Mouse (Mus musculus) kidney, postnatal 4 days (tissue): Measurements from ENCODE around the gene Grap2.

Experiments used
- DNase-seq, 2 experiments: peaks; one replicate each; pipeline ENCODE4 v3.0.0; 2021; ENCODE audit warnings: mixed read lengths in 2 of 2

Gene Grap2

GRCm38 (mm10) chr15:80602487-80602886 is 30.1 kb downstream of the Grap2 start:
- DNase-seq, result no peak

GRCm38 (mm10) chr15:80604026-80604425 is 31.6 kb downstream of the Grap2 start:
- no peak for DNase-seq

GRCm38 (mm10) chr15:80607970-80608369 is 35.6 kb downstream of the Grap2 start:
- DNase-seq, result no peak

GRCm38 (mm10) chr15:80610335-80610734 is 37.9 kb downstream of the Grap2 start:
- no peak for DNase-seq

DNA sequence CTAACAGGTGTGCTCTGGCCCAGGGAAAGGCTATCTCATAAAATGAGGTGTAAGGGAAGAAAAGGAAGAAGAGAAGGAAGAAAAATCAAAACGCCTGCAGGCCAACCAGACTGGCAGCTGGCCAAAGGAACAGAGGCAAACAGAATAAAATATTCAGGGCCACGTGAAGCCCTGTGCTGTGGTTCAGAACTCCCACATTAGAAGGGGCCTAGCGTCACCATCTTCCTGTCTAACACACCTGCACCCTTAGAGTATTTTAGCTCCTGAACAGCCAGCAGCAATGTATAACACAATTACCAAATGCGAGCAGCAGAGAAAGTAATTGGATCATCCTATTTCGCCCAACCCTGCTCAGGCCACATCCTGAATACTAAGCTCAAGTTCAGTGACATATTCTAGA is 39.1 kb downstream of the Grap2 start:
- DNase-seq, result no peak

GRCm38 (mm10) chr15:80613904-80614303 is 41.5 kb downstream of the Grap2 start:
- DNase-seq, result no peak

GRCm38 (mm10) chr15:80614500-80615289 is 42.3 kb downstream of the Grap2 start:
- no peak for DNase-seq

GRCm38 (mm10) chr15:80615290-80615570 is 42.8 kb downstream of the Grap2 start:
- no peak for DNase-seq

DNA sequence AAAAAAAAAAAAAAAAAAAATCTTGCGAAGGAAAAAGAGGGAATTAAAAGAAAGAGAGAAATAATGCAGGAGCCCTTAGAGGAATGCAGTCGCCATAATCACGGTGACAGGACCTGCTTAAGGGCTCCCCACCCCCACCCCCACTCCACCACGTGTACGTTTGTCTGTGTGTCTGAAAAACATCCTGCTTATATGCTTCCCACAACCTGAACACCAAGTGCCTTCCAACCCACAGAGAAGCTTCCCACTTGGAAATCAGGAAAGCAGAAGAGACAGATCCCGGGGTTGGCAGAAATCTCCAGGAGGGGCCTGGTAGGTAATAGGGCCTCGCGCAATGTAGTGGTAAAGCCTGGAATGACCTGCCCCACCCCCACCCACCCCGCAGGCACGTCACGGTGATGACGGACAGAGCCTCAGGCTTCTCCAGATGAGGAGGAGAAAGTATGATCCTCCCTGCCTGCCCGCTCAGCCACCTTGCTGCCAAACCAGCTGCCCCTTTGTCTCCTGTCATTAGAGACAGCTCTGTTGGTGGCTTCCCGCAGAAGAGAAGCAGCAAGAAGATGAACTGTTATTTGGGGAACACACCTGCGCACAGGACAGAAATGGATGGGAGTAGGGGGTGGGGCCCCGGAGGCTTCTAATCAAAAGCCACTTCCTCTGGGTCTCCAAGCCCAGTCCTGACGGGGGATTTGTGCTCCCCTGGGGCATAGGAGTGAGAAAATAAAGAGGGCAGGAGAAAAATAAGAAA is 43.4 kb downstream of the Grap2 start:
- no peak for DNase-seq

DNA sequence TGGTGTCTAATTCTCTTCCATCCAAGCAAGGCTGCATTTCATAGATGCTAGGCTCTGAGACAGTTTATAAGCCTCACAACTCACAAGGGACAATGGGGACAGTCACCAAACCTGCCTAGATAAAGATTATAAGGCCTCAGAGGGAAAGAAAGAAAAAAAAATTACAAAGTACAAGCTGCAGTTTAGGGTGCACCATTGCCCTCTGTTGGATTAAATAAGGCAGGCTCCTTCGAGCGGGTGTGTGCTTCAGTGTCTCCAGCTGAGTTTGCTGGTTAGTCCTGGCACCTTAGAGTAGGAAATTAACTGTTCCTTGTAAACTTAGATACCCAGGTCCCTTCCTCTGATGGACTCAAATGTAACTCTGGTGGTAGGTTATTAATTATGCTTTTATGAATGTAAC is 45.4 kb downstream of the Grap2 start:
- no peak for DNase-seq

DNA sequence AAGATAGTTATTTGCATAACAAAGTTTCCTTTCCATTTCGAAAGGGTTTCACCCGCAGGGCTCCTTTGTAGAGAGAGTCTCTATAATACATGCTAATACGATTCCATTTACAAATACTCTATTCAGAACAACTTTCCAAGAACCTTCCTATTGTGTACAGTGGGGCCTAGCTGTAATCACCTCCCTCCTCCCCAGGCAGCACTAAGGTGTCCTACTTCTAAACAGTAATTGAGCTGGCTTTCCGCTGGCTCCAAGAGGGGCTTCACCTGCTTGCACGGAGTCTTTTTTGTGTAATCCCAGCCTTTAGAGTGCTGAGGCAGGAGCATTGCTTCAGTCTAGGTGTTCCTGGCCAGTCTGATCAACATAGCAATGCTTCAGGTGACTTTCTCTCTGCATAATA is 46.8 kb downstream of the Grap2 start:
- DNase-seq, result no peak

- DNase-seq, result no peak
Measured at GRCm38 (mm10) chr15:80619786-80620185, 47.4 kb downstream of the Grap2 start.

GRCm38 (mm10) chr15:80620371-80620770 is 48.0 kb downstream of the Grap2 start:
- no peak for DNase-seq

DNA sequence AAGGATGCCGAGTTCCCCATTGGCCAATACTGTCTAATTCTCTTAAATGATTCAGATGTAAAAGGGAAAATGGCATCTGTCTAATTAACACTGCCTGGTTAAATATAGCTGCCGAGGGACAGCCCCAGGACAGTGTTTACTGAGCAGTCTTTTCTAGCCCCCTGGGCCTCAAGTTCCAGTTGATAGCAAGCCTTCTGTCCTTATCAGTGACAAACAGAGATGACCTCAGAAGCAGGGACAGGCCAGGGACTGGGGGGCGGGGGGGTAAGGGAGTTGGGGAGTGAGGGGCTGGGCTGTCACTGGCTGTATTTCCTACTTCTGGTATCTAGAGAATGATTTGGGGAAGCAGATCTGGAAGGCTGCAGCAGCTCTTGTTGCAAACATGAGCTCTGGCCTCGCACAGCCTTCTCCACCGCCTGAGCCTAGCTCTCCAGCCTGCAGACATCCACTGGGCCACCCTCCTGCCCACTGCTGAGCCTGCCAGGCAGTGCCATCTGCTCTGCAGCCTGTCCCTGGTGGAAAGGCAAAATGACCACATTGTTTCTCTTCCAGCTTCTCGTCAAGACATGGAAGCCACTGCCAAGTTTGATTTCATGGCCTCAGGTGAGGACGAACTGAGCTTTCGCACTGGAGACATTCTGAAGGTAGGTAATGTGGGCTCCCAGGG is 50.9 kb downstream of the Grap2 start:
- no peak for DNase-seq

DNA sequence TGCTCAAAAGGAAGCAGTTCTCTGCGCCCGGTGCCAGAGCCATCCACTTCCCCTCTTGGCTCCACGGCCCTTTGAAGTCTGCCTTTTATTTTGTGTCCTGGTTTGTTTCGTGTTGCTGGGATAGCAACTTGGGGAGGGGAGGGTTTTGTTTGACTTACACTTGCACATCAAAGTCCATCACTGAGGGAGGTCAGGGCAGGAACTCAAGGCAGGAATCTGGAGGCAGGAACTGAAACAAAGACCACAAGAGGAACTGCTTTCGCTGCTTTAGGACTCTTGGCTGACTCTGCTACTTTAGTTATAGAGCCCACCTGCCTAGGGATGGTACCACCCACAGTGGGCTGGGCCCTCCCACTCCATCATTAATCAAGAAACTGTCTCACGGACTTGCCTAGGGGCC is 54.1 kb downstream of the Grap2 start:
- no peak for DNase-seq

DNA sequence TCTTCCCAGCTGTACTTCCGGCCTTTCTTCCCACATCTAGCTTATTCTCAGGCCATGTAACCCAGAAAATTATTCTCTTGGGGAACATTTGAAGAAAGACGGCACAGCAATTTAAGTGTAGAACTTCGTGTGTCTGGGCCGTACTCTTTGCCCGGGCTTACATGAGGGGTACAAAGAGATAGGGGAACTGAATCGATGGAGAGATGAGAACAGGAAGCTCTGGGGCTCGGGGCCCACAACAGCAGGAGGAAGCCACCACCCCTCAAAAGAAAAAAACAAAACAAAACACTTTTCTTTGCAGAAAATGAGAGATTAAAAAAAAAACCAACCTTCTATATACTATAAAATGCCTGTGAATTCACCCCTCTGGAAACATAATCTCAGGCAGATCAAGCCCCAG is 57.8 kb downstream of the Grap2 start:
- DNase-seq, result no peak

DNA sequence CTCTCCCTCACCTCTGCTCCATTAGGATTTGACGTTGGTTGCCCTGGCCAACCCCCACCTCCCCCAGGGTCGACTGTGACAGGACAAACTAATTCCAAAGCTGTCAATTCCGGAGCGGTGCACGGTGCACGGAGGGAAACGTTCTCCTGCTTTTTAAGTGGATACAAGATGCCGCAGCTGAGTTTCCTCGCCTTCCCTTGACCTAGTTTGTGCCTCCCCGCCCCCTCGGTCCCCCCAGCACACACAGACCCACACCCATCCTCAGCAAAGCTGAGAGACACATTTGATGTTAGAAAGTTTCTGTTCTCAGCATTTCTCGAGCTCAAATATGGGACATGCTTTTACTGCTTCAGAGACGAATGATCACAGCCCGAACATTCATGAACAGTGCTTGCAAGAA is 58.3 kb downstream of the Grap2 start:
- no peak for DNase-seq

DNA sequence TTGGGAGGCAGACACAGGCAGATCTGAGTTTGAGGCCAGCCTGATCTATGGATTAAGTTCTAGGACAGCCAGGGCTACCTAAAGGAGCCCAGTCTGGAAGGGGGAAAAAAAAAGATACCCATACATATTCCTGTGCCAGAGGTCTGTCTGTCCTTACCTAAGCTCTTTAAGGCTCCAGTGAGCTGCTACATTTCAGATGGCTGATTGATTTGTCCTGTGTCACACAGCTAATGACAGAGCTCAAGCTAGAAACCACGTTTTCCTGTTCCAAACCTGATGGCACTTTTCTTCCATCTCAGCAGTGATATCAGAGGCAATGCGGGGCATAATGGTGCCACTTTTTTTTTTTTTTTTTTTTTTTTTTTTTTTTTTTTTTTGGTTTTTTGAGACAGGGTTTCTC is 58.9 kb downstream of the Grap2 start:
- DNase-seq, result no peak

- DNase-seq, result no peak
Measured at GRCm38 (mm10) chr15:80632280-80632893, 60.0 kb downstream of the Grap2 start.

GRCm38 (mm10) chr15:80634391-80635193 is 62.2 kb downstream of the Grap2 start:
- peak; percentile 32 to 53 for DNase-seq

GRCm38 (mm10) chr15:80636757-80637372 is 64.5 kb downstream of the Grap2 start:
- DNase-seq, result no peak

DNA sequence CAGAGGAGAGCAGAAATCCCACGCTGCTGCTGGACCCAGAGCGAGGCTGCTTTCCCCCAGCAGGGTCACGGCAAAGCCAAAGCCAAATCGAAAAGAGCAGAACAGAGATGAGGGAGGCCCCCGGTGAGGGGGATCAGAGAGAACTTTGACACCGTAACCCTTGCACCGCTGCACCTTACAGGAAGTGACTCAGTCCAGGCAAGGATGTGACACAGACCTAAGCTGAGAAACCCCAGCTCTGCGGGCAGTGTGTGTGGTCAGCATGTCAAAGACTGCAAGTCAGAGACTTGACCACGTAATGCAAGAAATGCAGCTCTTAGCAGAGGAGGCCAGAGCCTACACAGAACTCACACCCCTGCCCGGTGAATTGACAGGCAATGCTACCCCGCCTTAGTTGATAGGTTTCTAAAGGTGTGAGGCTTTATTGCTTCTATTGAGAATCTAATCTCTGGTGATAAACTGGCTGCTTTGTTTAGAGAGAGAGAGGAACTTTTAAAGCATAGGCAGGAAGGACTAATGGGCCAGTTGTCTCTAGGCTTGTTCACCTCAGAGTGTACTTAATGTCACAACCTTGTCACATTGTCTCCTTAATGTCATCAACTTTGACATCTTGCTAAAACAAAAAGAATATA is 66.8 kb downstream of the Grap2 start:
- peak in 1 of 2 experiments; percentile 21 for DNase-seq
